Mouse (Mus musculus): ENCODE measurements around the gene Gm10972. TPM values are rescaled to one million over a fixed set of nuclear protein-coding genes. Genes with fewer than 3 reads are reported as not detected.
"Not testable (repeated sequence)": the region's sequence is repeated elsewhere in the genome, so short reads cannot be mapped to it uniquely, and the experiment has no call there.

The Gm10972 gene
- total RNA-seq, 4 experiments from 2014 or later: not detected

DNA sequence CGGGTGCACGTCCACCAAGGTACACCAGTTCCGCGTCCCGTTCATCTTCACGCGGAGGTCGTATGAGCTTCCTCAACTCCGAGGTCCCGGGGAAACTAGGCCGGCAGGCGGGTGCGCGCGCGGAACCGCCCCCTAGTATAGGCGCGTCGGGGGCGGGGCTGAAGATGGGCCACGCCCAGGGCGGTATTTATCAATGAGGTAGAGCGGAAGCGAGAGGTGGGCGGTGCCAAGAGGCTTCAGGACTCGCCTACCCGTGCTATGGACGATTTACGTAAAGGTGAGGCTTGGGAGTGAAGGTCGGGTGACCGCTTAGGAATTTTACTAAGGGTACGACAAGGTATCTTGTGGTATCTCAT is 15.8 kb downstream of the Gm10972 start, which contains the start of gene Tuft1:
TSS of gene Tuft1 (minus strand) at position 133 of the 356 bp plus-strand sequence.
- DNase-seq (ENCODE audit: low spot score in 2 of 2): peak in 1 of 2 experiments; percentile 23

DNA sequence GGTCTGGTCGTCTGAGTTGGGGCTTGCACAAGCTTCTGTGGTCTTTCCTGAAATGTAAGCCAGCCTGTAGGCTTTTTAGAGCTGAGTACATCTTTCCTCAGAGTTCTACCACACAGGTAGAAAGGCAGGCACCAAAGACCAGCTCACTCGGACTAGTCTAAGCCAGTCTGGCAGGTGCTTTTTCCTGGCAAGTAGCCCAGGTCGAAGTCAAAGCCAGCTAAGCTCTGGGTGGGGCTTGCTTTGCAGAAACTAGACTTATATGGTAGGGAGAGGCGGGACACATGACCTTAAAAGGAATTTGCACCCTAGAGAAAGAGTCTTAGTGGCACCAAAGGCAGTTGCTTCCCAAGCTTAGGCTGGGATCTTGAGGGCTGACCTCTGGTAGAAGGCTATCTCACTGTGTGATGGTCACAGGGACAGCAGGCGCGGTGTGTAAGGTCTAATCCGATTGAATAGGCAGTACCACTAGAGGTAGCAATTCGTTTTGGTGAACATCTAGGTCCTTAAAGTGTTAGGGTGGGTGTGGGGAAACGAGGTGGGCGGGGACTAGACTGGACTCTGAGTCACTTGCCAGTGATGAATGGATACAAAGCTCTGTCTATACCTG is 16.3 kb downstream of the Gm10972 start:
- DNase-seq (ENCODE audit: low spot score in 2 of 2): not testable (repeated sequence)

DNA sequence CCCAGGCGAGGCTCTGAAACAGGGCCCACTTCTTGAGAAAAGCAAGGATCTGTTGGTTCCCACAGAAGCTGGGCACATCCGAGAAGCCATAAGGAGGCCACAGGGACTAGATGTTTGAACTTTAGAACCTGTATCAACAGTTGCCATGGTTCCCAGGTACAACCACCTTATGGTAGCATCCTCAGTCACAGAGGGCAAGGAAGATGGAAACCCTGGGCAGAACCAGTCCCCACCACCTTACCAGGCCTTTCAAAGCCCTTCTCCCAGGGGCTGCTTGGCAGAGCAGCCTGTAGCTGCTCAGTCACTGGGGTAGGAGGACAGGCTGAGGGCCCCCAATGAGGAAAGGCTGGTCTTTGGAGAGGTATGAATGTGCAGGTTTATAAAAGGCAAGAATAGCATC is 17.9 kb downstream of the Gm10972 start:
- DNase-seq (ENCODE audit: low spot score in 2 of 2): not testable (repeated sequence)

DNA sequence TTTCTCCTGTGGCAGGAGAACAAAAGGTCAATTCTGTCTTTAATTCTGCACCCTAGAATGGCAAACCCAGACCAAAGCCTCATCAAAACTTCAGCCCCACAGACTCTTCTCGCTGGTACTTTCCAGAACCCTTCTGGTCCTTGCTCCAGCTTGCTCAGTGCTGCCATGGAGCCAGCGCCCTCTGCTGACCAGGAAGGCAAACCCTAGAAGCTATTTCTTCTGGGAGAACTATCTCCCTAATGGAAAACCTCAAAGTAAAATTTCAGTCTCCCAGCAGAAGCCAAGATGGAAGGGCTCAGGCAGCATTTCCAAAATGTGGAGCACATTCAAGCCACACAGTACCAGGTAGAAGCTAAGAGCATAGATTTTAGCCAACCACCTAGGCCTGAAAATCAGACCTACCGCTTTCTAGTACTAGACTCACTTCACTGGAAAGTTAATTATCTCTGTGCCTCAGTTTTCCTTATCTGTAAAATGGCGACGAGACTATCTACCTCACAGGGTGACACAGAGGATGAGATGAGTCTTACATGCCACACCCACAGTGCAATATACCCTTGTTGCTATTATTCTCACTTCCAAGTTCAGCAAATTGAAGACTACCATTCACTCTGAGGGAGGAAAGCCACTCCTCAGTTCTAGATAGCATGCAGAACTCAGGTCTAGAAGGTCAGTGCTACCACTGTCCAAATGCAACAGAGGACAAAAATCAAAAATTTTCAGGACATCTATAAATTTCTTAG is 22.3 kb downstream of the Gm10972 start:
- not testable (repeated sequence) for DNase-seq (ENCODE audit: low spot score in 2 of 2)

DNA sequence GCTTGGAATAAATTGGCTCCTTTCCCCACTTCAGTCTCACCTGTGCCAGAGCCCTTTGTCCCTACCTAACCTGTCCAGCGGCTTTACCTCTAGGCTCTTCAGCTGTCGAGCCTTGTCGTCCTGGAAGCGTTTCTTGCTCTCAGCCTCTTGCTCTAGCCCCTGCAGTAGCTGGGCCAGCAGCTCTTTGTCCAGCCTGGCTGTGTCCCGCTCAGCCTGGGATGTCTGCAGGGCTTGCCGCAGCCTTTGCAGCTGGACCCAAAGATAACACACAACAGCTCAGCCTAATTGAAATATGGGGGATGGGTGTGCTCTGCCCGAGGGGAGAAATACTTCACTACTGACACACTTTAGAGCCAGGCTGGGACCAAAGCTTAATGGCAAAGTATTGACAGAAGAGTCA is 23.0 kb downstream of the Gm10972 start:
- not testable (repeated sequence) for DNase-seq (ENCODE audit: low spot score in 2 of 2)

DNA sequence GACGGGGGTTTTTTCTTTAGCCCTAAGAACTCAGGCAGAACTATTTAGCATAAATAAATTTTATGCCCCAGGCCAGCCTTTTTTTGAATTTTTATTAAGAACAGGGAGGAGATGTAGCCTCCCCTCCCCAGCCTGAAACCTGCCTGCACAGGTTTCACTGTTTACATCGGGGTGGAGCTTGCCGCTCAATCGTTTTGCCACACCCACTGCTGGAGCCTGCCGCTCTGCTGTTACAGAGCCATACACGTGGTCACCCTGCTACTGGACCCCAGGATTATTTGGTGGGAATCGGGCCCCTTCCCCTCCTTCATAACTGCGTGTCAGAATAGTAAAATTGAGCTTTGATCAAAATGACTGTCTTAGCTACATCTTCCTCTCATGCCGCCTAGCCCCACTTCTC is 32.2 kb downstream of the Gm10972 start:
- not testable (repeated sequence) for DNase-seq (ENCODE audit: low spot score in 2 of 2)

DNA sequence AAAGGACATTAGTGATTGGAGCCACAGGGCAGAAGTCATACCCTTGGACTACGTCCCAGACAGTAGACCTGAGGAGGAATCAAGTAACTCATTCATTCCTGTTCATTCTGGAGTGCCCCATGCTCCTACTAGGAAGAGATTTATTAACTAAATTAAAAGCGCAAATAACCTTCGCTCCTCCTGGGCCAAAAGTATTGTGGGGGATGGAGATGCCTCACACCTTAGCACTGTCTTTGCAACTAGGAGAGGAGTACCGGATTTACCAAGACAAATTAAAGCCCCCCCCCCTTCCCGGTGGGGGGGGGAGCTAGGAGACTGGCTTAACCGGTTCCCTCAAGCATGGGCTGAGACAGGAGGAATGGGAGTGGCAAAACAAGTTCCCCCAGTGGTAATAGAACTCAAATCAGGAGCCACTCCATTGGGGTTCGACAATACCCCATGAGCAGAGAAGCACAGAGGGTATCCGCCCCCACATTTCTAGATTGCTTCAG is 36.5 kb downstream of the Gm10972 start:
- DNase-seq (ENCODE audit: low spot score in 2 of 2): no peak

DNA sequence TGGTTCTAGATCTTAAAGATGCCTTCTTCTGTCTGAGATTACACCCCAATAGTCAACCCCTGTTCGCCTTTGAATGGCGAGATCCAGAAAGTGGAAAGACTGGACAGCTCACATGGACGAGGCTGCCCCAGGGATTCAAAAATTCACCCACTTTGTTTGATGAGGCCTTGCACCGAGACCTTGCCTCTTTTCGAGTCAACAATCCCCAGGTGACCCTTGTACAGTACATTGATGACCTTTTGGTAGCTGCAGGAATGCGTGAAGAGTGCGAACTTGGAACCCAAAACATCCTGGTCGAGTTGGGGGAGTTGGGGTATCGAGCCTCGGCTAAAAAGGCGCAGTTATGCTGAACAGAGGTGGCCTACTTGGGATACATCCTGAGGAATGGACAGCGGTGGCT is 37.1 kb downstream of the Gm10972 start:
- DNase-seq (ENCODE audit: low spot score in 2 of 2): not testable (repeated sequence)

DNA sequence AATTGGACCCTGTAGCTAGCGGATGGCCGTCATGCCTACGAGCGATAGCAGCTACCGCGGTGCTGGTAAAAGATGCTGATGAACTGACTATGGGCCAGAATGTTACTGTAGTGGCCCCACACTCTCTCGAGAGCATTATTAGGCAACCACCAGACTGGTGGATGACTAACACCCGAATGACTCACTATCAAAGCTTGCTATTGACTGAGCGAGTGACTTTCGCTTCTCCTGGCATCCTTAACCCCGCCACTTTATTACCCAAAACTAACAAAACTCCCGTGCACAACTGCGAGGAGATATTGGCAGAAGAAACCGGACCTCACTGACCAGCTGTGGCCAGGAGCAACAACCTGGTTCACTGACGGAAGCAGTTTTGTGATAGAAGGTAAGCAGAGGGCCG is 37.9 kb downstream of the Gm10972 start:
- no peak for DNase-seq (ENCODE audit: low spot score in 2 of 2)

DNA sequence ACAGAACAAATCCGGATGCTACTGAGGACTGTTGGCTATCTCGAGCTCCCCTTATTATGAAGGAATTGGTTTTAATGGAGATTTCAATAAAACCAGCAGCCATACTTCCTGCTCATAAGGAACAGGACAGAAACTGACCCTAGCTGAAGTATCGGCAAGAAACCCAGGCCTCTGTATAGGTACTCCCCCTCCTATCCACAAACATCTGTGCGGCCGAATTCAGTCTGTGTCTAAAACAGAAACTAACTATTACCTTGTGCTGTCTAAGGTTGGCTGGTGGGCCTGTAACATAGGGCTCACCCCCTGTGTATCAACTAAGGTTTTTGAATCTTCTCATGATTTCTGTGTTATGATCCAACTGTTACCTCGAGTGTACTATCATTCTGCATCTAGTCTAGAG is 40.7 kb downstream of the Gm10972 start:
- no peak for DNase-seq (ENCODE audit: low spot score in 2 of 2)

DNA sequence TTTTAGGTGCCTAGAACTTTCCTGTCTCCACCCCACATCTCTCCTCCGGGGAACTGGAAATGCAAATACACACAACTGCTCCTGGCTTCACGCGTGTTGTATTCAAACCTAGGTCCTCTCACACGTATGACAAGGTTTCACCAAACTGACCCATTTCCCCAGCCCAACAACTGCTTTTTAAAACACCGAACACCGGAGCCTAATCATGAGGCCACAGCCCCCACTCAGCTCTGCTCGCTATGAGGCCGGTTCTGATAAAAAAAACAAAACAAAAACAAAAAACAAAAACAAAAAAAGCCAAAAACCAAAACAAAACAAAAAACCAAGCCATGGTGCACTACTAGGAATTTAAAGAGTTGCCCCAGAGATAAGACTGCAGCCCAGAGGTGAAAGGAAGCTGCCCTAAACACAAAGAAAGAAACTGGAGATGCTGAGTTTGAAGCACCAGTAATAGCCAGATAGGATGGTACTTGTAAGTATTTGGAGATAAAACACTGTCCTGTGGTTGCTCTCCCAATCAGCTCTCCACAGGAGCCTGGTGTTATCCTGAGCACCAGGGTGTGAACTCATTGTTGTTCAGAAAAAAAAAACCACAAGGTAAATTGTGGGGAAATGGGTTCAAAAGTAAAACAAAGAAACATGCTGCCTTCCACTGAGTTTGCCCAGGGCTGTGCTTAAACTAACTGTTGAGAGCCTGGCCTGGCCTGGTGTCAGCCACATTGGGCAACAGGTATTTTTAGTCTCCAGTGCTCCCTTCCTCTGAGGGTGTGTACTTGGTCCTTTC is 43.3 kb downstream of the Gm10972 start:
- DNase-seq (ENCODE audit: low spot score in 2 of 2): not testable (repeated sequence)

DNA sequence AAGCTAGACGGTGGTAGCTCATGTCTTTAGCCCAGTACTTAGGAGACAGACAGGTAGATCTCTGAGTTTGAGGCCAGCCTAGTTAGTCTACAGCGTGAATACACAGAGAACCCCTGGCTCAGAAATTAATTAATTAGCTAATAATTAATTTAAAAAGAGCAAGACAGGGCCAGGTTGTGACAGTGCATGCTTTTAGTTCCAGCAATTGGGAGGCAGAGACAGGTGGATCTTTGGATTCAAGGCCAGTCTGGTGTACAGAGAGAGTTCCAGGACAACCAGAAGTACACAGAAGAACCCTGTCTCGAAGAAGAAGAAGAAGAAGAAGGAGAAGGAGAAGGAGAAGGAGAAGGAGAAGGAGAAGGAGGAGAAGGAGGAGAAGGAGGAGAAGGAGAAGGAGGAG is 45.8 kb downstream of the Gm10972 start:
- DNase-seq (ENCODE audit: low spot score in 2 of 2): not testable (repeated sequence)

DNA sequence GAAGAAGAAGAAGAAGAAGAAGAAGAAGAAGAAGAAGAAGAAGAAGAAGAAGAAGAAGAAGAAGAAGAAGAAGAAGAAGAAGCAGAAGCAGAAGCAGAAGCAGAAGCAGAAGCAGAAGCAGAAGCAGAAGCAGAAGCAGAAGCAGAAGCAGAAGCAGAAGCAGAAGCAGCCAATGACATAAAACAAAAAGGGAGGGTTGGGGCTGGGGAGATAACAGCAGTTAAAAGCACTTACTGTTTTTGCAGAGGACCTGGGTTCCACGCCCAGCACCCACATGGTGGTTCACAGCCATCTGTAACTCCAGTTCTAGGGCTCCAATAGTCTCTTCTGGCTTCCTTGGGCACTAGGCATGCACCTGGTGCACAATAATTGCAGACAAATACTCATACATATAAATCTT is 46.3 kb downstream of the Gm10972 start:
- DNase-seq (ENCODE audit: low spot score in 2 of 2): not testable (repeated sequence)

DNA sequence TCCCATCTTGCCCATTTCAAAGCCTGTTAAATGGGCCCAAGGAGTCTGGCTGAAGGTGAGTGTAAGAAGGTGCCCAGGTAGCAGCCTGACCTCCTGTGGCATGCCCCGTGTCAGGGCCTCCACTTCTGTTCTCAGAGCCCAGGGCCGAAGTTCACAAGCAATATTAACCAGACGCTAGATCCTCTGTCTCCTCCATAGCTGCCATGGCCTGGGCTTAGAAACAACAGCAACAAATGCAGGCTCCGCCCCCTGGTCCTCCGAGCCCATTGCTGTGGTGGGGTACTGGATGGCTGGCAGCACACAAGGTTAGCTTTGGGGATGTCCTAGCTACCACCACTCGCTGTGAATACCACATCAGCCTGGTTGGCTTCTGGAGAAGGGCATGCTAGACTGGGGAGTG is 47.2 kb downstream of the Gm10972 start:
- DNase-seq (ENCODE audit: low spot score in 2 of 2): not testable (repeated sequence)

DNA sequence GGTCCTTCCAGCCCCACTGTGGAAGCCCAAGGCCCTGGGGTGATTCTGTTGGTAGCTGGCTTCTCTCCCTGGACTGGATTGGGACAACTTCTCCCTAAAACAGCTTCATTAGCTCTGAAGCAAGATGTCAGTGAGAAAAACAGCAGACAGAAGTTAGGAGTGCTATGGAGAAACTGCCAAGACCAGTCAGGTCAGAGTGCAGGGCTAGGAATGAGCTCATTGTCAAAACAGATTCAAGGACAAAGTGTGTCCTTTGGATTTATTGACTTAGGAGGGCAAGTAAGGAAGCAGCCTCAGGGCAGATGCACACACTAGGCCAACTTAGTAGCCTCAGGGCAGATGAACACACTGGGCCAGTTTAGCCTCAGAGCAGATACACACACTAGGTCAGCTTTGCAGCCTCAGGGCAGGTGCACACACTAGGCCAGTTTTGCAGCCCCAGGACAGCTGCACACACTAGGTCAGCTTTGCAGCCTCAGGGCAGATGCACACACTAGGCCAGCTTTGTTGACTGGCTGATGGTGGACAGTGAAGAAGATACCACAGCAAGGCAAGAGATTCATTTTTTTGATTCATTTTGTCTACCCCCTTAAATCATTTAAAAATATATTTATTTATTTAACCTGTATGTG is 47.8 kb downstream of the Gm10972 start:
- DNase-seq (ENCODE audit: low spot score in 2 of 2): no peak

DNA sequence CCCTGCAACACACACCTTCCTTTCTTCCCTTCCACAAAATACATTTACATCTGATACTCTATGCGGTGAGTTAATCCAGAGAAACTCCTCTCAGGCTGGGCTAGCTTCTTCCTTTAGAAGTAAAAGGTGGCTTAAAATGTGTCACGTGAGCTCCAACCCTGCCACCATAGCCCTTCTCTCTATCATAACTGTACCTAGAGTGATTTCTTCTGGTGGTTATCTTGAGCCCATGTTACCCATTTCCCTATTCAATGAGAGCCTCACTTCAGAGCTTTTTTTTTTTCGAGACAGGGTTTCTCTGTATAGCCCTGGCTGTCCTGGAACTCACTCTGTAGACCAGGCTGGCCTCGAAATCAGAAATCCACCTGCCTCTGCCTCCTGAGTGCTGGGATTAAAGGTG is 48.8 kb downstream of the Gm10972 start:
- DNase-seq (ENCODE audit: low spot score in 2 of 2): not testable (repeated sequence)

Other genes with a start within 250 kb of the Gm10972 start
- 1 to 10 TPM in 2 of 4 experiments, under 1 TPM in 2; 0.64 to 1.1 (median 1.0) TPM for gene Lingo4, start 244.6 kb upstream of the Gm10972 start, total RNA-seq (2022)
- gene Tdrkh, start 229.8 kb upstream of the Gm10972 start, total RNA-seq (2022): 10 to 100 TPM; 40.9 to 46.6 (median 46.0) TPM
- gene Mrpl9, start 199.8 kb upstream of the Gm10972 start, total RNA-seq (2022): 10 to 100 TPM; 34.8 to 42.3 (median 40.2) TPM
- gene Oaz3, start 199.2 kb upstream of the Gm10972 start, total RNA-seq (2022): under 1 TPM in 1 of 4 experiments, not detected in 3; 0.52 TPM
- gene Celf3, start 164.8 kb upstream of the Gm10972 start, total RNA-seq (2022): 100 to 1,000 TPM; 153 to 187 (median 176) TPM
- 1 to 10 TPM; 4.9 to 6.9 (median 6.0) TPM for gene Riiad1, start 162.8 kb upstream of the Gm10972 start, total RNA-seq (2022)
- 100 to 1,000 TPM in 2 of 4 experiments, 10 to 100 TPM in 2; 93.8 to 123 (median 108) TPM for gene Snx27, start 60.4 kb upstream of the Gm10972 start, total RNA-seq (2022)
- 1 to 10 TPM; 2.6 to 3.9 (median 3.1) TPM for gene Tuft1, start 15.8 kb downstream of the Gm10972 start, total RNA-seq (2022)
- 1 to 10 TPM in 3 of 4 experiments, under 1 TPM in 1; 0.50 to 1.6 (median 1.1) TPM for gene Selenbp2, start 50.4 kb downstream of the Gm10972 start, total RNA-seq (2022)
- 1 to 10 TPM; 4.0 to 5.5 (median 4.7) TPM for gene Cgn, start 143.4 kb downstream of the Gm10972 start, total RNA-seq (2022)
- gene Pogz, start 194.5 kb downstream of the Gm10972 start, total RNA-seq (2022): 10 to 100 TPM; 52.0 to 71.5 (median 61.4) TPM
- 100 to 1,000 TPM; 219 to 262 (median 240) TPM for gene Psmb4, start 243.8 kb downstream of the Gm10972 start, total RNA-seq (2022)